Mouse (Mus musculus): ENCODE data around the gene Arfgap3.
"Not testable (repeated sequence)": the region's sequence is repeated elsewhere in the genome, so short reads cannot be mapped to it uniquely, and the experiment has no call there.

Gene Arfgap3

GRCm38 (mm10) chr15:83349954-83350711 is at the start of gene Arfgap3:
Gene Arfgap3 (minus strand): TSS chr15:83350247.
- DNase-seq (ENCODE audit: low read depth, low spot score): peak; percentile 96

- DNase-seq (ENCODE audit: low read depth, low spot score): no peak
These were observed 42.7 kb upstream of the Arfgap3 start for GRCm38 (mm10) chr15:83392722-83393121.

- DNase-seq (ENCODE audit: low read depth, low spot score): no peak
These were observed 37.9 kb upstream of the Arfgap3 start for GRCm38 (mm10) chr15:83387911-83388310.

- no peak for DNase-seq (ENCODE audit: low read depth, low spot score)
These were observed 33.6 kb upstream of the Arfgap3 start for GRCm38 (mm10) chr15:83383633-83384032.

- DNase-seq (ENCODE audit: low read depth, low spot score): no peak
These were observed 33.1 kb upstream of the Arfgap3 start for GRCm38 (mm10) chr15:83383136-83383535.

- DNase-seq (ENCODE audit: low read depth, low spot score): no peak
These were observed 32.4 kb upstream of the Arfgap3 start for GRCm38 (mm10) chr15:83382467-83382866.

GRCm38 (mm10) chr15:83377153-83377552 is 27.1 kb upstream of the Arfgap3 start:
- DNase-seq (ENCODE audit: low read depth, low spot score): no peak

GRCm38 (mm10) chr15:83375136-83375535 is 25.1 kb upstream of the Arfgap3 start:
- peak; percentile 64 for DNase-seq (ENCODE audit: low read depth, low spot score)

- DNase-seq (ENCODE audit: low read depth, low spot score): no peak
These were observed 24.0 kb upstream of the Arfgap3 start for GRCm38 (mm10) chr15:83374076-83374475.

GRCm38 (mm10) chr15:83368702-83369101 is 18.7 kb upstream of the Arfgap3 start:
- not testable (repeated sequence) for DNase-seq (ENCODE audit: low read depth, low spot score)

- DNase-seq (ENCODE audit: low read depth, low spot score): no peak
These were observed 18.2 kb upstream of the Arfgap3 start for GRCm38 (mm10) chr15:83368261-83368660.

- peak; percentile 75 for DNase-seq (ENCODE audit: low read depth, low spot score)
These were observed 17.0 kb upstream of the Arfgap3 start for GRCm38 (mm10) chr15:83366933-83367552.

GRCm38 (mm10) chr15:83365697-83366096 is 15.7 kb upstream of the Arfgap3 start:
- DNase-seq (ENCODE audit: low read depth, low spot score): no peak

- DNase-seq (ENCODE audit: low read depth, low spot score): no peak
These were observed 14.1 kb upstream of the Arfgap3 start for GRCm38 (mm10) chr15:83364194-83364593.

GRCm38 (mm10) chr15:83362813-83363212 is 12.8 kb upstream of the Arfgap3 start:
- not testable (repeated sequence) for DNase-seq (ENCODE audit: low read depth, low spot score)

GRCm38 (mm10) chr15:83360899-83361298 is 10.9 kb upstream of the Arfgap3 start:
- DNase-seq (ENCODE audit: low read depth, low spot score): not testable (repeated sequence)

GRCm38 (mm10) chr15:83360140-83360539 is 10.1 kb upstream of the Arfgap3 start:
- no peak for DNase-seq (ENCODE audit: low read depth, low spot score)

- DNase-seq (ENCODE audit: low read depth, low spot score): no peak
These were observed 8.4 kb upstream of the Arfgap3 start for GRCm38 (mm10) chr15:83358476-83358875.

GRCm38 (mm10) chr15:83351546-83351945 is 1.5 kb upstream of the Arfgap3 start:
- no peak for DNase-seq (ENCODE audit: low read depth, low spot score)

GRCm38 (mm10) chr15:83350859-83351258 is 812 bp upstream of the Arfgap3 start:
- no peak for DNase-seq (ENCODE audit: low read depth, low spot score)

GRCm38 (mm10) chr15:83349225-83349953 is 658 bp downstream of the Arfgap3 start:
- peak; percentile 6 for DNase-seq (ENCODE audit: low read depth, low spot score)

- DNase-seq (ENCODE audit: low read depth, low spot score): no peak
These were observed 1.3 kb downstream of the Arfgap3 start for GRCm38 (mm10) chr15:83348747-83349146.

Data from mesoderm, embryonic 11.5 days (tissue).